Mouse (Mus musculus) layer of hippocampus, adult 9-10 months (tissue): Measurements from ENCODE around the gene Bco1.

ENCODE experiments used
- DNase-seq: peaks from one replicate; pipeline ENCODE4 v3.0.0; 2022; ENCODE audit warnings: low spot score

Bco1 gene

GRCm38 (mm10) chr8:117094053-117094452, 1.6 kb upstream of the Bco1 start:
- no peak for DNase-seq

DNA sequence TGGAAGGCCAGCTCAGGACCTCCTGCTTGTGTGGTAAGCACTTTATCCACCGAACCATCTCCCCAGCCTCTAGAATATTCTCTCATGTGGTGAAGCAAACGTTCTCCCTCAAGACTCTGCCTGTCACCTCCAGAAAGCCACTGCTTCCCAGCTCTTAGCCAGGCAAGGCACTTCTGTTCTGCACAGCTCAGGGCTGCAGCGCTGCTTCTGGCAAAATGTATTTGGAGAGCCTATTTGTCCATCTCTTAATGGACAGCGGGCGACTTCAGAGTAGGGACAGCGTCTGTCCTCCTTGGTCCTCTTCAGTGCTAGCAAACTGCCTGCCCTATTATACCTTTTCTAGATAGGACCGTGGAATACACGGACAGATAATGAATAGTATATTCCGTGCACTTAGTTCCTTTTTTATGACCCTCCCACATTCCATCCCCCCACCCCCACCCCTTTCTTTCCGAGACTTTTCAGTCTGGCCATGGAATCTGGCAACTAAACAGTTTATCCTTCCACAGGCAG, 1.5 kb downstream of the Bco1 start:
- DNase-seq, result no peak

DNA sequence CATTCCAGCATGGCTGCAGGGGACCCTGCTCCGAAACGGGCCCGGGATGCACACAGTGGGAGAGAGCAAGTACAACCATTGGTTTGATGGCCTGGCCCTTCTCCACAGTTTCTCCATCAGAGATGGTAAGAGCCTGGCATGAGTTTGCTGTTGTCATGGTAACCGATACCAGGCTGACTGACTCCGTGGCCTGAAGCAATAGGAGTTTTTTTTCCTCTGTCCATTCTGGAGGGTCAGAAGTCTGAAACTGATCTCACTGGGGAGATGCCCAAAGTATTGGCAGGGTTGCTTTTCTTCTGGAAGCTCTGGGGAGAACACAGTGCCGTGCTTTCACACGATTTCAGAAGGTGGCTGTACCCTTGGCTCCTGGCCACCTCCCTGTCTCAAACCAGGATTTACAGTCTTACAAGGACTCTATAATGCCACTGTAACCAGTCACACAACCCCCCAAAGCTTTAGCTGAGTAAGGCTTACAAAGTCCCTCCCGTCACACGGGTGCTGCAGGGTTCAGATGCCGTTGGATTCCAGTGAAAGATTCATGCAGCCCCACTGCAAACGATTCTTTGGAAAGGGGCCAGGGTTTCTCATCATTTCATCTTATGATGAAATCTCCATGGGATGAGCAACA, 2.0 kb downstream of the Bco1 start:
- no peak for DNase-seq

- DNase-seq, result peak; percentile 60
Measured at GRCm38 (mm10) chr8:117107533-117107932, 11.9 kb downstream of the Bco1 start.

- DNase-seq, result no peak
Measured at GRCm38 (mm10) chr8:117109018-117109711, 13.5 kb downstream of the Bco1 start.

GRCm38 (mm10) chr8:117109801-117110390, 14.2 kb downstream of the Bco1 start:
- DNase-seq, result peak; percentile 38

DNA sequence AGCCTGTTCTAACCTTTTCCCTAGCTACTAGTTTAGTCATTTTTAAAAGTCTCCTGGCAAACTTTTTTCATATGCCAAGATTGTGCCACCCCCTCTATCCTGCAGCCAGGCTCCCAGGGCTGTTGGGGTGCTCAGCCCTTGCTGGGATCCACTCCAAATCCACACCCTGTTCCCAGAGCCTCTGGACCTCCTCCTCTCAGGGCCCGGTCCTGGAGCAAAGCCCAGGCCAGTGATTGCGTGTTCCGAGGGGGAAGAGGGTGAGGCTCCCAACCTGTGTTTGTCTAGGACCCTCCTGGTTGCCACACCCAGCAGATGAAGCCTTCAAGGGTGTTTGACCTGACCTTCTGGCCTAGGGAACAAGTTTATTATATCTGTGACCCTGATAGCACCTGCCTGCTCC, 16.0 kb downstream of the Bco1 start:
- no peak for DNase-seq

DNA sequence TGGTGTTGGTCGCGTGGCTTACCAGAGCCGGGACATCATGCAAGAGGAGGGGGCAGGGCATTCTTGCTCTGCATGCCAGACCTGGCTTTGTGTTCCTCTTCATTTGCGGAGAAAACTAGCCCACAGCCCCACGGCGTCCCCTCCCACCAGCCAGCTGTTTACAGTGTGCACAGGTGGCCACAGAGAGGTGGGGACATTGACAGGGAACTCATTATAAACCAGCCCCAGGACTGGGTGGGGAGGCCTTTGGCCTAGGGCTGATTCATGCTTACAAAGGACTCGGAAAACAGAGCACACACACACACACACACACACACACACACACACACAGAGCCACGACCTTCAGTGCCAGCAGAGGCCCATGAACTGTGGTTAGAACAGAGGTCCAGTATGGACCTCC, 16.6 kb downstream of the Bco1 start:
- no peak for DNase-seq

DNA sequence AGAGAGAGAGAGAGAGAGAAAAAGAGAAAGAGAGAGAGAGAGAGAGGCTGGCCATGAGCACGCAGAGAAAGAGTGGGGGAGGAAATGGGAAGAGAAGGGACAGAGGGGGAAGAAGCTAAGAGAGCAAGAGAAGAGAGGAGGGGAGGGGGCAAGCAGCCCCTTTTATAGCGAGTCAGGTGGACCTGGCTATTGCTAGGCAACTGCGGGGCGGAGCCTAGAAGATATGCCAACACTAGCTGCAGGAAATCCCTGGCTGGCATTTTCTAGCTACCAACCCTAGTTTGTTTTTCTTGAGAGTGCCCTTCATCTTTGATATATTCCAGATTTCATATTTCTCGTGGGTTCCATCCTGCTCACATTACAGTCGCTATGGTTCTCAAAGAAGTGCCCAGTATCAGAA, 19.4 kb downstream of the Bco1 start:
- no peak for DNase-seq

DNA sequence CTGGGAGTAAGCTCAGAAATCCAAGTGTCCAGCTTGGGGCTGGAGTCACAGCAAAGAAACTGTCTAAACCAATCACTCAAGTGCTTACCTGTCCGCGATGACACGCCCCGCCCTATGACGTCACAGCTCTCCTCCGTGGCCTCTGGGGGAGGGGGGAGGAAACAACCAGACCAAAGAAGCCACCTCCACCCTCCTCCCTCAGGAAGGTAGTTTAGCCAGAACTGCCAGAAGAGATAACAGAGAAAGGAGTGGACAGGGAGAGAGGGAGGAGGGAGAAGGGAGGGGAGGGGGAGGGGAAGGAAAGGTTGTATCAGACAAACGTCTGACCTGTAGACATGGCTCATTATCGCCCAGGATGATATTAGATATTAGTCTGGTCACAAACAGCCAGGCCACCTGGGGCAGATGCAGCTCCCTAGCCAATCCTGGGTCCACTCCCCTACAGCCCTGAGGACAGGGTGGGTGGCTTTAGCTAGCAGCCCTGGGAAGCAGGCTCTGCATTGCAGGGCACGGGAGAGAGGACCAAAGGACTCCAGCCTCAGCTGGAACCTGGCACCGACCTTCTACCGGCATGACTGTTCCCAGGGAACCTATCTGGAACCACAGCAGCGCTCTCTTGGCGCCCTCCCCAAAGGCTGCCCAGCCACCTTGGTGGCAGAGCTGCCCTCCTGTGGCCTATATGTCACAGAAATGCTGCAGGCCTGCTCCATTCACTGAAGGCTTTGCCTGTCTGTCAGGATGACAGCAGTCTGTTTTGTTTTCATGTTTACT, 20.2 kb downstream of the Bco1 start:
- no peak for DNase-seq

DNA sequence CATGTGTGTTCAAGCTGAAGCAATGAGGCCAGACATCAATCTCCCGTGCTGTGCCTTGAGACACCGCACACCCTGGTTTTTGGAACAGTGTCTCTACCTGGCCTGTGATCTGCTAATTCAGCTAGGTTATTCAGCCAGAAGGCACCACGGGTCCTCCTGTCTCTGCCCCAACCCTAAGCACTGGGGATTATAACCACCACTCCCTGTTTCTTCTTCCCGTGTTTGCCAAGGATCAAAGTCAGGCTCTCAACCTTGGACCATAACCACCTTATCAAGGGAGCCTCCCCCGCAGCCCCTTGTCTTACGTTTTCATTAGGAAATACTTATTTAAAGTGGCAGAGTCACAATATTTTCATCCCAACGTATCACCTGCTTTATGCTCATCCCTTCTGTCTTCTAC, 20.9 kb downstream of the Bco1 start:
- DNase-seq, result no peak

- DNase-seq, result no peak
Measured at GRCm38 (mm10) chr8:117118409-117118808, 22.8 kb downstream of the Bco1 start.

GRCm38 (mm10) chr8:117121277-117121676, 25.6 kb downstream of the Bco1 start:
- DNase-seq, result no peak

- DNase-seq, result no peak
Measured at GRCm38 (mm10) chr8:117123850-117124633, 28.4 kb downstream of the Bco1 start.

- DNase-seq, result no peak
Measured at GRCm38 (mm10) chr8:117125854-117126253, 30.2 kb downstream of the Bco1 start.

DNA sequence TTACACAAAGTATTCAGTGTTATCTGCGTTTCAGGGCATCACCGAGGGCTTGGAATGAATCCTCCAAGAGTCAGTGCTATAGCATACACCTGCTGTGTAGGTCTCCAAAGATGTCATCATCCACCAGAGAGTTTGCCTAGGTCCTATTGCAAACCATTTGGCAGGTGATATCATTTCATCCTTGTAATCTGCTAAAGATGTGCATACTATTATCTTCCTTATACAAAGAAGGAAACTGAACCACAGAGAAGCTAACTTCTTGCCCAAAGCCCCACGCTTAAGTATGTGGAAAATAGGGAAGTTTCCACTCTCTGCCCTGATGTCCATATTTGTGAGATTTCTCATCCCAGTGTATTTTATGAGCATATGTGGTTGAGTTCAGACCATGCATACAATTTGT, 30.8 kb downstream of the Bco1 start:
- no peak for DNase-seq

DNA sequence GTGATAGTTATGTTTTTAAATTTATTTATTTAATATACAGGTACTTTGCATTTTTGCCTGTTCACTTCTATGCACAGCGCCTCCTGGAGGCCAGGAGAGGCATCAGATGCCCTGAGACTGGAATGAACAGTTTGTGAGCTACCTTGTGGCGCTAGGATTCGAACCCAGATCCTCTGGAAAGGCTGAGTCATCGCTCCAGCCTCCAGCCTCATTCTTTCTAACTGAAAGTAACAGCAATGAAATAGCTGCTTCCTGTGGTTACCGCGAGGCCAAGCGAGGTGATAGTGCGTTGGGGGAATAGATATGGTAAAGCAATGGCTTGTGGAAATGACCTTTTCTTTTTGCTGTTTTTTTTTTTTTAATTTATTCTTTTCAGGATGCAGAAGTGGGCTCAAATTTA, 31.4 kb downstream of the Bco1 start:
- DNase-seq, result no peak

GRCm38 (mm10) chr8:117133702-117134101, 38.0 kb downstream of the Bco1 start:
- DNase-seq, result no peak

- DNase-seq, result no peak
Measured at GRCm38 (mm10) chr8:117136351-117136750, 40.7 kb downstream of the Bco1 start.

DNA sequence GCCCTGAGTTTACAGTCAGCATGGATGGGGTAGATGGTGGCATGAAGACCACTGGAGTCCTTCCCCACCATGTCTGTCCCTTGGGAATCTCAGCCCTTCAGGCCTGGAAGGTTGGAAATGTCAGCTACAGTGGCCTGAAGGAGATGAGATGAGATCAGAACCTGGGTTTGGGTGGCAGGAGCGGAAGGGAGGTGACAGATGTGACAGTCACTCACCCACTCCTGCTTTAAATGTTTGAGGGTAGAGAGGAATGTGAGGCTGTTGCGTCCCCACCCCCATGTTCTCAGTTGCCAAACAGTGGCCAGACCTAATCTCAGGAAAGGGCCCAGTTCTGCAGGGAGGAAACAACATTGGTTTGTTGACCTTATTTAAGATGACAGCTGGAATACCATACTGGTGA, 41.1 kb downstream of the Bco1 start:
- no peak for DNase-seq

GRCm38 (mm10) chr8:117137357-117137756, 41.7 kb downstream of the Bco1 start:
- DNase-seq, result no peak

DNA sequence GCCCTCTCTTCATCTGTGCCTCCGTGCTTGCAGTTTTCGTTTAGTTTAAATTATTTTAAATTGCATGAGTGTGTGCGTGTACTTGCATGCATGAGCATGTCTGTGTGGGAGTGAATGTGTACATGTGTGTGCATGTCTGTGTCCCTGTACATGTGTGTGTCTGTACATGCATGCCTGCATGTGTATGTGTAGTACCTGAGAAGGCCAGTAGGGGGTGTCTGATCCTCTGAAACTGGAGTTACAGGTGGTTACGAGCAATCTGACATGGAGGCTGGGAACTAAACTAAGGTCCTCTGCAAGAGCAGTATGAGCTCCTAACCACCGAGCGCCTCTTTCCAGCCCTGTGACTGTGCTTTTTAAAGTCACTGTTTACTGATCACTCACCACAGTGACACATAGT, 52.9 kb downstream of the Bco1 start:
- DNase-seq, result no peak
